Mouse (Mus musculus): Measurements from ENCODE around the gene Man2b2.

- TF ChIP-seq TAL1 (IDR thresholded peaks at IDR 0.05; ENCODE audit: low read length), result no peak
- TF ChIP-seq GATA1 (IDR thresholded peaks at IDR 0.05; ENCODE audit: low read length), result no peak
These were observed 7.5 kb downstream of the Man2b2 start for GRCm38 (mm10) chr5:36822907-36823306.
